Mouse (Mus musculus): ENCODE data around the gene Gmcl1.

Gene Gmcl1

DNA sequence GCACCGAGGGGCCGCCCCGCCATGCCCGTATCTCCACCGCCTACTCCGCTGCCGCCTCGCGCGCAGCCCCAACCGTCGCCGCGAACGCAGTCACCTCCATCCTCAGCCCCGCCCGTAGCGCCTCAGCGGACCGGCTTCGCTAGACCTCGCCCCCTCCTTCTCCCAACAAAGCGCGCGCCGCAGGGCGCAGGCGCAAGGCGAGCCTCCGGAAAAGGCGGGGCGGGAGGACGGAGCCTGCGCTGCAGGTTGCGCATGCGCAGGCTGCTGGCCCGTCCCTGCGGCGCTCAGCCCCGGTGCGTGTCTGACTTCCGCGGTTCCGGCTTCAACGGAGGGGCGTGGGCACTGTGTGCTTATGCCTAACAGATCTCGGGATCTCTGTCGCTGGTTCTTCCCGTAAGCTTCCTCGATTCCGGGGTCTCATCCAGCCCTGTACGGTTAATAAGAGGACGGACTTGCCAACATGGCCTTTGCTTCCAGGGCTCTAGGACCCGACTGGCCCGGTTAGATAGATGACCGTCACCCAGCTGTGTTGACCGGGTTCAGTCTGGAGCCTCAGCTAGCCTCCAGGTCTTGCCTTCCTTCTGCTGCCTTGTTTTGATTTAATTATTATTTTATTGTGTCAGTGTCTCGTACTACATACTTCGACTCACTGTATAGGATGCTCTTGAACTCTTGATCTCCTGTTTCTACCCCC is at the start of gene Gmcl1:
Gene Gmcl1, minus strand, starts transcription at position 201 of the 694 bp plus-strand sequence.
- DNase-seq (ENCODE audit: low spot score): peak; percentile 72

DNA sequence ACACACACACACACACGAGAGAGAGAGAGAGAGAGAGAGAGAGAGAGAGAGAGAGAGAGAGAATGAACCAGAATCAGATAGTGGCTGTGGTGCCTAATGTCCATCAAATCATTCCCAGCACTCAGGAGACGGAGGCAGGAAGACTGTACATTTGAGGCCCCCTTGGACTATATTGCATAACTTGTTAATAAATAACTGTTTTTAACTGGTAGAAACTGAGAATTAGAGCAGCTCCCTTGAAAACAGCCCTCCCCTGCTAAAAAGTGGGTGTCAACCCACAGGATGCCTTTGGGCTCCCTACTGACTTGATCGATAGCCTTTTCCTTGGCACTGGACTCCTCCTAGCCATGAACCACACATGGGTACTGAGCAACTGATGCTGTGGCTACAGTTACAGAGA is 49.2 kb upstream of the Gmcl1 start:
- DNase-seq (ENCODE audit: low spot score): no peak

DNA sequence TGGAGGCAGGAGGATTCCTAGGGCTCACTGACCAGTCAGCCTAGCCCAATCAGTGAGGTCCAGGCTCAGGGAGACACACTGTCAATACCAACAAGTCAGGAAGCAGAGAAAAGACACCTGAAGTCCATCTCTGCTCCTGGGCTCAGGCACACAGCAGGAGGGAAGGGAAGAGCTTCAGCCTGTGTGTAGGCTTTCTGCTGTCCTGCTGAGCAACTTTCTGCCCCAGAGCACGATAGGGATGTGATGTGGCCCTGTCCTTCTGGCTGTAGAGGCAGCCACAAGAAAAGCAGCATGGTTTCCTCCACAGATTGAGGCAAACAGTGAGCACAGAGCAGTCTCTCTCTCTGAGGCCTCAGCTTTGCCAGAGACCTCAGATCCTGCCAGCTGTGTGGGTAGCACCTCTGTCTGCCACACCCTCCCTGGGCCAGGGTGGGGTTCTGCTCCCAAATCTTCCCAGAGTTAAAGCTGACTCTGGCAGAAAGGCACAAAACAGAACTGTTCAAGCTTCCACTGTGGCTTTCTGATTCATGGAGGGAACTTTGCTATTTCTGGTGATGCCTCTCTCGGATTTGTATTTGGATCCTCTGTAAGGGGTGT is 48.3 kb upstream of the Gmcl1 start:
- no peak for DNase-seq (ENCODE audit: low spot score)

DNA sequence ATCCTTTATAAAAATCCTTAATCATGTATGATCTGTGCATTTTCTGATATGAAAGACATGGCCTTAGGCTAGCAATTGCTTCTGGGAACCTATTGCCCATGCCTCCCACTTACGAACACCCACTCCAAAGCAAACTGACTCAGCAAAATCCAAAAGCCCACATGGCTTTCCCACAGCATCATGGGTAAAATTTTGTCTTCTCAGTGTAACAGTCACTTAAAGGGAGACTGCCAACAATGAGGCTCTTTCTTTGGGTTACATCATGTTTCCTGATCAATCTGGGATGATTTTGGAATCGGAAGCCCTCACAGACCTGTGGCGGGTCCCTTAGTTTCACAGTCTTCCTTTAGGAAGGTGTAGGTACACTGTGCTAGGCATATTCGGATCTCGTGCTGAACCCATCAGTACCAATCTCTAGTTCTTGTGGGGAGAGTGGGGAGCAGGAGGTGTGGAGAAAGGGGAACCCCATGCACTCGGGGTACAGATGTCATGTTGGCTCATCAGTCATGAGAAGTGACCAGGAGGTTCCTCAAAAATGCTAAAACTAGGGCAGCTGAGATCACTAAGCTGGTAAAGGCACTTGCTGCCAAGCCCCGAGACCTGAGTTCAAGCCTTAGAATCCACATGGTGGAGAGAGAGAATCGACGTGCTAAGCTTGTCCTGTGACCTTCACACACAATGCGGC is 45.9 kb upstream of the Gmcl1 start:
- DNase-seq (ENCODE audit: low spot score): no peak

DNA sequence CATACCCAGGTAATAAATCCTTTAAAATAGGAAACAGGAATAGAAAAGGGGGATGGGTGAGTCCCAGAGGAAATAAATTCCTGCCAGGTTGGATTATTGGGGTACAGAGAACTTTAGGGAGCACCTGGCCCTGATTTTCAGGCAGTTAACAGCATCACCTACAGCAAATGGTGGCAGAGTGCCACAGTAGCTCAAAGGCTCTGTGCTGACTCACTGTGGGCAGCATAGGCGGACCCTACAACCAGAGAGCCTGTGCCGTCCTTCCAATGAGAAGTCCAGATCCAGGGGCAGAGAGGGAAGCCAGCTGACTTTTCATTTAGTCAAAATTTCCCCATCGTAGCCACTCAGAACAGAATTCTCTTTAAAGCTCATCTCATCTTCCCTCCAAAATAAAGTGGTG is 44.0 kb upstream of the Gmcl1 start:
- DNase-seq (ENCODE audit: low spot score): no peak

DNA sequence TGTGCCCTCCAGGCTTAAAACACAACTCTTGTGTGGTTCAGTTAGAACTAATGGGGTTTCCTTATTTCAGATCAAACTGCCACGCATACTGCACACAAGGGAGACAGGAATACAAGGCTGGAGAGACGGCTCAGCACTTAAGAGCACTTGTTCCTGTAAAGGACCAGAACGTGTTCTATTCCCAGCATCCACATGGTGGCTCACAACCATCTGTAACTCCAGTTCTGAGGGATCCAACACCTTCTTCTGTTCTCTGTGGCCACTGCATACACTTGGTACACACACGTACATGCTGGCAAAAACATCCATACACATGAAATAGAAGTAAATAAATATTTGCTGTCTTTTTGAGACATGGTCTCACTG is 43.5 kb upstream of the Gmcl1 start:
- no peak for DNase-seq (ENCODE audit: low spot score)

DNA sequence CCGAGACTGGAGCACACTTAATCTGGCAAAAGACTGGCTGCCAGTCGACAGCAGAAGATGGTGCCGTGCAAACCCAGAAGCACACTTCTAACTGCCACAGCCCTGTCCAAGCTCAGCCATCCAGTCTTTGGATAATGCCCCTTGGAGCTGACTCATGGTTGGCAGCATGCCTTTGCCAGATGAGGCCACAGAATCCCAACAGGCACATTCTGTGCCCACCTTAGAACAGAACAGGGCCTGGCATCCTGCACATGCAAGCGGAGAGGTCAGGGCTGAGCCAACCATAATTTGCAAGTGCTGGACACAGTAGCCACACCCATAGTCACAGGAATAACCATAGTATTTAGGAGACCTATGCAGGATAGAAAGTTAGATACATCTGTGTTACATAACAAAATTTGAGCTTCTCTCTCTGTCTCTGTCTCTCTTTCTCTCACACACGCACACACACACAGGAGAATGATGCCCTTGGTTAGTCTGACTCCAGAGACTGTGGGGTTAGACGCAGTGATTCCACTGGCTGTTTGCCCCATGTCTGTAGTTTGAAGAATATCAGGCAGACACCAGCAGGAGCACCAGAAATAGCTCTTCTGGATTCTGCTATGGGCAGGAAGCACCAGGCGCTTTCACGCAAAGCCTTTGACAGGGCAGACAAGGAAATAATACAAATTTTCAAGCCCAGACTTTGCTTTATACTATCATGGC is 43.0 kb upstream of the Gmcl1 start:
- DNase-seq (ENCODE audit: low spot score): no peak

DNA sequence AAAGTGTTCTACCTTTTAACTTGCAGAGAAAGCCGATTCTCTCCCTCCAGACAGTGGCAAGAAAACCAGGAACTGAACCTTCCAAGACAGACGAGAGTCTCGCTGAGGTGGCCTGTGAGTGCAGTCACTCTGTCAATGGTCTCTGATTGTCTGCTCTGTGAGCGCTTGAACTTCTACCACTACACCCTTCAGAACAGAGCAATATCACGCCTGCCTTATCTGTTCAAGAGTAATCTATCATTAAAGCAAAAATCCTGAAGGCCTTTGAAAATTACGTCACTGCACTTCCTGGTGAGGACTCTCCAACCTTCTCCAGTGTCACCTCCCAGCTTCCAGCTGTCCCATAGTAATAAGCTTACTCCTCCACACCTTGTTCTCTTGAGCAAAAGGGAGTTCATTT is 41.8 kb upstream of the Gmcl1 start:
- DNase-seq (ENCODE audit: low spot score): no peak

DNA sequence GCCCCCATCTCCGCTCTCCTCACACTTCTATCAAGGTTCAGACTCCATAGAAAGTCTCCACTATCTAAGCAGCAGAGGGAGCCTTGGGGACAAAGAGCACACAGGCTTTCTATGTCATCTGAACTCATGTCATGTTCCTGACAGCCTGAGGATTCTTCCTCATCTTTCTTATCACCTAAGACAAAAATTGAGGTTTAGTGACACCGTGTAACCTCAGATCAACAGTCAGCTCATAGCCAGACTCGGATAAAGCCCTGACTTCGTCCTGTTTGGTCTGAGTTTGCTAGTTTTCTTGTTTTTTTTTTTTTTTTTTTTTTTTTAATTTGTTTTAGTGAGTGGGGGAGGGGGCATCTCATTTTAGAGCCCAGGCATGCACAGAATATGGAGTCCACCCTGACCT is 40.6 kb upstream of the Gmcl1 start:
- DNase-seq (ENCODE audit: low spot score): no peak

DNA sequence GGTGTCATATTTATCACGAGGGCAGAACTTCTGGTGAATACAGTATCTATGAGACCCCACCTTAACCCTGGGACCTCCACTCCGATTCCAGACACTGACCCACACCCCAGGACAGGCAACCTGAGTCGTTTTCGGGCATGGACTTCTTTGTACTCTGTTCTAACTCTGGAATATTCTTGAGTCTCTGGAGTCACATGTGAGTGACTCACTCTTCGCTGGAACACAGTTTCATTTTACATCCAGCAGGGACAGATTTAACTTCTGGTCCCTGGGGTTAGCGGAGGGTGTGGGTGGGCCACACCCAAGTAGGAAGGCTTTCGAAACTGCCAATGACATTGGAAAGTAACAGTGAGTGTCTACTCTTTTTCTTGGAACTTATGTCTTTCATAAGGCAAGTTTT is 39.4 kb upstream of the Gmcl1 start:
- no peak for DNase-seq (ENCODE audit: low spot score)

DNA sequence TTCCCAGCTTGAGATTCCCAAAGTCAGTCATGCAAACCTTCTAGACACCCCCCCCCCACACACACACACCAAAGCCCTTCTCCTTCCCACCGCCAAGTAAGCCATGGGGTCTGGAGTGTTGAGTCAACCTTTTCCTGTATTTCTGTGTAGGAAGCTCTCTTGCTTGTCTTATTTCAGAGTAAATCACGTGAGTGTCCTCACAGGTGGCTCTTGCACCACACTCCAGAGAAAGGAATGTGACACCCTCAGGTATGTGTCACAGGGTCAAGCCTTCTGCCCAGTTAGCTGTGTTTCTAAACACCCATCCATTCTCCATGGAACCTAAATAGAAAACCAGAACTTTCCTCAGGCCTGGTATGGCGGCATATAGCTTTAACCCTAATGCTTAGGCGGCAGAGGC is 35.8 kb upstream of the Gmcl1 start:
- DNase-seq (ENCODE audit: low spot score): no peak

DNA sequence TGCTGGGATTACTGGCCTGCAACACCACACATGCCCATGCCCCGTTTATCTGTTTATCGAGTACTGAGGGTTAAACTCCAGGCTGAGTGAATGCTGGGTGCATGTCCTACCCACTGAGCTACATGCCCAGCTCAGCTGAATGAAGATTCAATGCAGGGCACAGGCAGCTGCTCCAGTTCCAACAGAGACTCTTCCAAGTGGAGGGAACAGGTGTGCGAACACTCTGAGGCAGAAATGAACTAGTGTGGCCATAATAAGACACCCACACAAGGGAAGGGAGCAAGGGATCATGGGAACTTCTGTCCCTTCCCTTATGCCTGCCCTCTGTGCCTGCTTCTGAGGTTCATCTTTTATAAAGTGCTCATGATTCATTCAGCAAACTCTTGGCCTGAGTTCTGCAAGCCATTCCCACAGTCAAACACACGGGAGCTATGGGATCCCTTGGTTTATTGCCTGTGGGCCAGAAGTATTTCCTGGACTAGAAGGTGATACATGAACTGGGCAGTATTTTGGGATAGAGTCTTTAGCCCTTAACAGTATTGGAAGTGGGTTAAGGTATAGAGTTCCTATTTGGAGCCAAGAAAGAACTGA is 35.1 kb upstream of the Gmcl1 start:
- DNase-seq (ENCODE audit: low spot score): no peak

DNA sequence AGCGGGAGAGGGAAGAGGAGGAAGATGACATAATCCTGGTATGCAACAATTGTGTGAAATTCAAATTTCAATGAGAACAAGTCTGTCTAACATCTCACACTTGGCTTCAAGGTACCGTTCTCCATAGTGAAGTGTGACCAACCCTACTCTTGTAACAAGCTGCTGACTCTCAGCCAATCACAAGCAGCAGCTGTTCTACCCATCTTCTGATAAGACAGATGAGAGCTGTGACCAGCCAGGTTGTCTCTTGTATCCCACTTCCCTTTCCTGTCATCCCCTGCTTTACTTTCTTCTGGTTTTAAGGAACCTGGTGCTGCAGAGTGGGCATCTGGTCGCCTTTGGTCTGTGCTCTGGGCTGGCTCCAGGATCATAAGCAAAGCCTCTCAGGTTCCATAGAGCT is 34.3 kb upstream of the Gmcl1 start:
- DNase-seq (ENCODE audit: low spot score): no peak

DNA sequence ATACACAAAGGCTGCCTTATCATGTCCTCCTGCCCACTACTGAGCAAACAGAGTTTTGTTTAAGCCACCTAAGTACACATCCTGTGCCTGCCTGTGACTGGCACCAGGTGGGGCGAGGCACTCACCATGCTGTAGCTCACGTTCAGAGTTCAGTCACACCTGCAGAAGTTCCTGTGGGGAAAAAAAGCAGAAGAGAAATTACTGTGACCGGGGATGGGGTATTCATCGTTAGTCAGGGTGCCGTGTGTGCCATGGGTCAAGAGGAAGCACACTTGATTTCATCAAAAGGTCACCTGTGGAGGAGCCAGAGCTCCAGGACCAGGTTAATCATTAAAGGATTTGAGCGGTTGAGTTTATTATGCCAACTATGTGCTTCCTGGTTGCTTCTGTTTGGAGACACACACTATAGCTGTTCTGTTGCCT is 32.5 kb upstream of the Gmcl1 start:
- DNase-seq (ENCODE audit: low spot score): no peak

DNA sequence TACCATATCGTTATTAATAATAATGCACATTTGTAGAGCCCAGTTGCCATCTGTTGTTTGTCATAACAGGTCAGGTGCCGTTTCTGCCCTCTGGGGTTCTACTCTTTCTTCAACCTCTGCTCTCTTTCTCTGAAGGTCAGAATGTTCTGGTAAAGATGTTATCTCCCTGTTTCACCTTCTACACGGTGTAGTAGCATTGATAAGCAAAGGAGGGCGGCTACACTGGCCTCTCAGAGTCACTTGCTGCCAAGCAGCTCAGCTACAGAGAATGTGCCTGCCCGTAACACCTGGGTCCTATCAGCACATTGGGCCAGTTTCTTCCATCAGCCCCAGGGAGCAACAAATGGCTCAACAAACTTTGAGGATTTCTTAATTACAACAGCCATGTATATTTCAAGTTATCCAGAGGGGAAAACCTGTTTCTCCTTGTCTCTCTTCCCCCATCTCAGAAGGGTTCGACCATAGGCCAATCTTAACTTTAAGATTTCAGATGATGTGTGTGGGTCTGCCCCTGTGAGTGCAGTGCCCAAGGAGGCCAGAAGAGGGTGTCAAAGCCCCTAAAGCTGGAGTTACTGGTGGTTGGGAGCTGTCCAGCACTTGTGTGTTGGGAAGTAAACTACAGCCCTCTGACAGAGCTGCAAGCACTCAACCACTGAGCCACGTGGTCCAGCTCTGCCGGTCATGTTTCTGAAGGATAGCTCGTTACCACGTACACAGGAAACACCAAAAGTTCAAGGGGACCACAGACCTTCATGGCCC is 21.1 kb upstream of the Gmcl1 start:
- no peak for DNase-seq (ENCODE audit: low spot score)

DNA sequence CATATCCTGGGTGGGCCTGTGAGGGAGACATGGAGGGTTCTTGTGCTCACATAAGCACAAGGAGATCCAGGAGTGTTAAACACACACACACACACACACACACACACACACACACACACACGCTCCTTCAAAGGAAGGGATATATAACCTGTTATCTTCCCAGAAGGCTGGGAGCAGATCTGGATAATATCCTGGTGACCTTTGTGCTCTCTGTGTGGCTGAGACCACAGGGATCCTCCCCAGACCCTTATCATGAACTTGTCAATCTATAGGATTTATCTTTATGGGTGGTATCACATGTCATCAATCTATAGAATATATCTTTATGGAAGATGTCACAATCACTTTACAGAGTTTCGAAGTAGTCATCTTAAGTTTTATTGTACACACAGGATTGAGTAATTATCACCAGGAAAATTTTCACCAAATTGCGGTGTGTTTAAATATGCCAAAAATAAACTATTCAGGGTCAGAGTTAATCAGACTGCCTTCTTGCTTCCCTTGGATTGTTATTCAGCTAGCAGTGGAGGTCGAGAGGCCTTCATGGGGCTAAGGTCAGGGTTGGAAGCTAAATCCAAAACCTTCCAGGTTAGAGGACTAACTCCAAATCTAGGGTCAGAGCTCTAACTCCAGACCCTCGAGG is 19.8 kb upstream of the Gmcl1 start:
- no peak for DNase-seq (ENCODE audit: low spot score)

DNA sequence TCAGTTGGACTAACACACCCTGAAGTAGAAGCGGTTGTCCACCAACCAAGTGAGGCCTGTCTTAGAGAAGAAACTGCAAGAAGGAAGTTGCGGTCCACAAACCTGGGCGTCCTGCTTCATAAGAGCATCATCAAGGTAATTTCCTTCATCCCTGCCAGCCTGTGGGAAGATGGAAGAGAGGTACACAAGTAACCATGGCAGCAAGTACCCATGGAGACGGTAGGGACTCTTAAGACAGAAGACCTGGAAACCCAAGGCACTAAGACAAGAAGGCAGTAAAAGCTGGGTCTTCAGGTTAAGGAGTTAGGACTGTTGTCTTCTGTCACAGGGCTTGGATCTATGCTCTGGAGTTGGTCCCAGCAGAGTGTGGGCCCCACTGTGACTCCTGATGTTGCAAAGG is 17.8 kb upstream of the Gmcl1 start:
- DNase-seq (ENCODE audit: low spot score): no peak

DNA sequence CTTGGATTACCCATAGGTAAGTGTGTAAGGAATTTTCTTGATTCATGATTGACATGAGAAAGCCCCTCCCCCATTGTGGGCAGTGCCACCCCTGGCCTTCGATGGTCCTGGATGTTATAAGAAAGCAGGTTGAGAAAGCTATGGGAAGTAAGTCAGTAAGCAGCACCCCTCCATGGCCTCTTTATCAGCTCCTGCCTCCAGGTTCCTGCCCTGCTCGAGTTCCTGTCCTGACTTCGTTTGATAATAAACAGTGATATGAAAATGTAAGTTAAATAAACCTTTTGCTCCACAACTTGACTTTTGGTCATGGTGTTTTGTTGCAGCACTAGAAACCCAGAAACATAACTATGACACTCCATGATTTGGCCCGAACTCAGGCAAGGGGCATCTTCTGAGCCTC is 16.6 kb upstream of the Gmcl1 start:
- DNase-seq (ENCODE audit: low spot score): no peak

DNA sequence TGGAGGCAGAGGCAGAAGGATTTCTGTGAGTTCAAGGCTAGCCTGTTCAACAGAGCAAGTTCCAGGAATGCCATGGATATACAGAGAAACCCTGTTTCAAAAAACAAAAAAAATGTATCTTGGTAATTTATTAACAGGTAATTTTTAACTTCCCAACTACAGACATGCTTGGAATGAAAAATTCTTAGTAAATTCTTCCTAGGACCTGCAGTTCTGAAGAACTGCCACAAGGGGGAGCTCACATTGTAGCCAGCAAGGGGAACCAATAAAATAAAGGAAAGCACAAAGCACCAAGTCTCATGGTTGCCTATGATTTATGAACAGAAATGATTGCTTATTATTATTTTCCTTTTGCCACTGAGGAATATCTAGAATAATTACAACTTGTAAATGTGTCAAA is 14.0 kb upstream of the Gmcl1 start:
- no peak for DNase-seq (ENCODE audit: low spot score)

DNA sequence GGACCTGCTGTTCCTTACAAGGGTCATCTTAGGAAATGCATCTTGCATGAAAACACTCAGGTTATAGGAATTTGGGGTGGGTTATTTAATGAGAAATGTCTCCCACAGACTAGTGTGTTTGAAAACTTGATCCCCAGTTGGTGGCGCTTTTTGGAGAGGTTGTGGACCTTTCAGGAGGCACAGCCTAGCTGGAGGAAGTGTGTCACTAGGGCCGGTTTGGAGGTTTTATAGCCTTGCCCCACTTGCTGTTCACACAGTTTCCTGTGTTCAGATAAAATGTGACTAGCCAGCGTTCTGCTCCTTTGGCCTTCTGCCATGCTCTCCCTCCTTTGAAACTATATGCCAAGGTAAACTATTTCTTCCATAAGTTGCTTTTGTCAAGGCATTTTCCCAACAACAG is 7.5 kb upstream of the Gmcl1 start:
- DNase-seq (ENCODE audit: low spot score): no peak

DNA sequence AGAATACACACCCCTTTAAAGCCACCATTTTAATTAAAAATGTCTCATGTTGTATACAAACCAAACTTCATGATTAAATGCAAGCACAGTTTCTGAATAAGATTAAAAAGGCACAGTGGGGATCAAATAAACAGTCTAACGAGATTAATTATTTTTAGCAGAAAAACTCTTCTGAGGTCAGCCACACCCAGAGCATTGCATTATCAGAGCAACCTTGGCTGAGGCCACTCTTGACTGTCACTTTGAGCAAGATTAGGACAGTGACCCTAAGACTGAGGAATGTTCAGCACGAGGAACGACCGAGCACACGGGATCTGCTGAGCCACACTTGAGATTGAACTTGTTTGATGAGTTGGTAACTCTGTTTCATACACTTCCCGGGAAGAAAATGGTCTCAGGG is 3.6 kb upstream of the Gmcl1 start:
- DNase-seq (ENCODE audit: low spot score): no peak

All from ovary, postnatal 10 days (tissue).